Mouse (Mus musculus): ENCODE measurements around the gene Ripor1.

DNA sequence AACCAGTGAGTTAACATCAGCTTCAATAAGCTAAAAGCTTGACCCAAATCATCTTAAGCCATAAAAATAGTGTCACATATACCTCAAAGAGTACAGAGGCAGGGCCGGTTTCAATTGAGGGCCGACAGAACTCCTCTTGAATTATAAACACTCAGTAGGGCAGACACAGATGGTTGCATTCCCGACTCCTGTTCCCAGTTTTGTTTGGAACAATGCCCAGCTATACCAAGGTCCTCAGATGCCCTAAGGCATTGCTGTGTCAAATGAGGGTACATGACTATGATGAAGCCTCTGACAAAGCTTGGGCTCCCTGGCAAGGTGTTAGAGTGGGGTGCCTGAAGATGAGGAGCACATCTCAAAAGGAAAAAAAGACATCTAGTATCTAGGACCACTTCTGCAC, 29.5 kb upstream of the Ripor1 start:
- no peak for TF ChIP-seq MAX (IDR thresholded peaks at IDR 0.05)
- no peak for TF ChIP-seq CTCF (IDR thresholded peaks at IDR 0.05; ENCODE audit: control insufficient read depth, insufficient read depth, insufficient read length)
- no peak for TF ChIP-seq MYOD1 (IDR thresholded peaks at IDR 0.05; ENCODE audit: control insufficient read depth, insufficient read length, low read depth)
- no peak for TF ChIP-seq FOSL1 (IDR thresholded peaks at IDR 0.05; ENCODE audit: insufficient read depth, low read length, poor library complexity, severe bottlenecking)

All from C2C12 (cell line).